Mouse (Mus musculus) heart, embryonic 15.5 days (tissue): ENCODE data around the gene Smpdl3a. TPM values are rescaled to one million over a fixed set of nuclear protein-coding genes. Genes with fewer than 3 reads are reported as not detected.

Experiments used
- ATAC-seq: fragments of 200-750 bp; cut with Nextera tagmentation; replicated peaks from 2 replicates; pipeline ENCODE4 v1.8.0; 2017; ENCODE audit warnings: low read depth, moderate TSS enrichment; ENCODE audit not compliant: insufficient number of reproducible peaks, insufficient read depth, low FRiP score
- H3K27ac ChIP-seq: fragments of 300-500 bp; sonication (generic); 2 replicates; pipeline ENCODE4 v1.5.1; 2015; ENCODE audit warnings: mild to moderate bottlenecking, inconsistent platforms
- H3K27me3 ChIP-seq: fragments of 300-500 bp; sonication (generic); 2 replicates; pipeline ENCODE4 v1.6.1; 2015; ENCODE audit warnings: inconsistent platforms
- H3K36me3 ChIP-seq: fragments of 300-500 bp; sonication (generic); 2 replicates; pipeline ENCODE4 v1.6.1; 2015; ENCODE audit warnings: mild to moderate bottlenecking, inconsistent platforms
- H3K4me1 ChIP-seq: fragments of 300-500 bp; sonication (generic); replicated peaks from 2 replicates; pipeline ENCODE4 v1.6.1; 2015; ENCODE audit warnings: inconsistent platforms
- H3K4me2 ChIP-seq: fragments of 300-500 bp; sonication (generic); 2 replicates; pipeline ENCODE4 v1.6.1; 2015; ENCODE audit warnings: inconsistent platforms, mild to moderate bottlenecking, moderate library complexity
- H3K4me3 ChIP-seq: fragments of 300-500 bp; sonication (generic); 2 replicates; pipeline ENCODE4 v1.5.1; 2015; ENCODE audit warnings: mild to moderate bottlenecking, inconsistent platforms
- H3K9ac ChIP-seq: fragments of 300-500 bp; sonication (generic); 2 replicates; pipeline ENCODE4 v1.6.1; 2015; ENCODE audit warnings: mild to moderate bottlenecking, inconsistent platforms
- H3K9me3 ChIP-seq: fragments of 300-500 bp; sonication (generic); replicated peaks from 2 replicates; pipeline ENCODE4 v1.6.1; 2016; ENCODE audit warnings: inconsistent platforms
- WGBS: fragments of 180-500 bp; shearing (Covaris S2); methylation state at CpG from one replicate; pipeline ENCODE4 v1.1.7; 2015; ENCODE audit warnings: mixed read lengths; 5-methylcytosine and 5-hydroxymethylcytosine counted together
- polyA plus RNA-seq: library from polyadenylated mRNA; unstranded; fragments of >200 nt; fragmentation: Nextera tagmentation; extraction: Ambion mirVana; gene quantifications from 2 replicates; pipeline ENCODE4 v1.2.1, GENCODE M21; 2015

Gene Smpdl3a
- polyA plus RNA-seq, 1 experiment from 2014 or later, result 33.2 TPM

DNA sequence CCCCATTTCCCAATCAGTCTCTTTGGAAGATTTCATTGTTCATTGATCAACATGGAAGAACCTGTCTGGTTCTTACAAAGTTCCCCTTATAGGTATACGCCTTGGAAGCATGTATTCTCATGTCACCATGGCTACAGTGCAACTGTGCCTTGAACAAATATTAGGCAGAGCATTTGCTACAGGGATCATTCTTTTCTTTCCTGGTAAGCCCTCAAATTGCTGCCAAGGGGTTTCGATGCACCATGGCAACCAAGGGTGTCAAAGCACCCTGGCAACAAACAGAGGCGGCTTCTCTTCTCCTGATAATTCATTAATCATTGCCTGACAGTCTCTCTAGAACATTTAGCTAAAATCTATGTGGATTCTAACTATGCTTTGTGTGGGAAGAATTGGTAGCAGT is 28.3 kb downstream of the Smpdl3a start:
- ATAC-seq, result no peak
- no peak overlapping the region for H3K4me3 ChIP-seq
- H3K36me3 ChIP-seq, result no peaks in the 10 kb centered on the region
- H3K9me3 ChIP-seq, result no peaks in the 10 kb centered on the region
- H3K4me2 ChIP-seq, result no peak overlapping the region
- H3K4me1 ChIP-seq, result no peaks in the 10 kb centered on the region
- no peak overlapping the region for H3K9ac ChIP-seq
- 53% methylated on average over 3 of the region's 3 CpGs for WGBS
- H3K27ac ChIP-seq, result no peak overlapping the region
- no peaks in the 10 kb centered on the region for H3K27me3 ChIP-seq

DNA sequence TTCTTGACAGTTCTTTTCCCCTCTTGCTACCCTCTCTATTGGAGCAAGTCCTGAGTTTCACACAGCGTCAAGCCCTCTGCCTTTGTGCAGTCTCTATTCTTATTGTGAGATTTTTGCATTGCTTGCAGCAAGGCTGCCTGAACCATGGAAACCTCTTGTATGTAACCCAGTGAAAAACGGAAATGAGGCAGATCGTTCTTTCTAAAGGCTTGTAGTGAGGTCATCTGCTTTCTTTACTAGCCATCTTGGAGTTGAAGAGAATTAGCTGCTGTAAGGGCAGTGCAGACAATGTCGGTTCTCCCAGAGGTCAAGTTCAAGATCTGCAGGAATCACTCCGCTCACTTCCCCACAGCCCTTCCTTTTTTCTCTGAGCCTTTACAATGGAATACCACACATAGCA is 34.5 kb downstream of the Smpdl3a start:
- whole genome bisulfite sequencing, result 61% methylated on average over 5 of the region's 5 CpGs
- Histone ChIP-seq H3K4me3 (no peak overlapping the region), H3K27me3 (no peaks in the 10 kb centered on the region), H3K4me1 (no peaks in the 10 kb centered on the region), H3K9ac (no peak overlapping the region), H3K27ac (no peak overlapping the region), H3K4me2 (no peak overlapping the region), H3K9me3 (no peaks in the 10 kb centered on the region), H3K36me3 (no peaks in the 10 kb centered on the region)
- no peak for ATAC-seq

DNA sequence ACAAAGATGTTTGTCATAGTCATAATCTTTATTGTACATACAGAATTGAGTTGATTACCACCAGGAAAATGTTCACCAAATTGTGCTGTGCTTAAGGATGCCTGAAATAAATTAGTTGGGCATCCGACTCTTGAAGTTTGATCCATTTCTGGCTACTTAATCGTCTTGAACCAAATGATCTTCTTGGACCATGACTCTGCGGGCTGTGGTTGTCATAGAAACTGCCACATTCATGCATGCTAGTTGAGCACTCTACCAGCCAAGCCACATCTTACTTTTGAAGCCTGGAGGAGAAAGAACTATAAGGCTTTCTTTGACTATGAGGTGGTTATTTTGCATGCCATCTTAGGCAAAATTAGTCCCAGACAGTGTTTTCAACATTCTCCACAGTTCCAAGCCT is 35.5 kb downstream of the Smpdl3a start:
- Histone ChIP-seq H3K36me3 (no peaks in the 10 kb centered on the region), H3K27ac (no peak overlapping the region), H3K9me3 (no peaks in the 10 kb centered on the region), H3K4me3 (no peak overlapping the region), H3K4me1 (no peaks in the 10 kb centered on the region), H3K4me2 (no peak overlapping the region), H3K27me3 (no peaks in the 10 kb centered on the region), H3K9ac (no peak overlapping the region)
- ATAC-seq, result no peak
- 86% methylated on average over 3 of the region's 3 CpGs for WGBS

DNA sequence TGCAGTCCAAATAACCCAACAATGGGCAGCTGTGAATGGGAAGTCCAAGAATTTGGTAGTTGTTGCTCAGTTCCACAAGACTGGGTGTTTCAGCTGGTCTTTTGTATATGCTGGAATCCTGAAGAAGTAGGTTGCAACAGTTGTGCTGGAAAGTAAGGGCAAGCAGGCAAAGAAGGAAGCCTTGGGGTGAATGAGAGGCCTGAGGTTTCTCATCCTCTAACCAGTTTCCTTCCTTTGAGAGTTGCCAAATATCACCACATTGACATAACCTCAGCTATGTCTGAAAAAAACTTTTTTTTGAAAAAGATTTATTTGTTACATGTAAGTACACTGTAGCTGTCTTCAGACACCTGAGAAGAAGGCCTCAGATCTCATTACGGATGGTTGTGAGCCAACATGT is 41.0 kb downstream of the Smpdl3a start:
- WGBS, result 73% methylated on average over 1 of the region's 1 CpGs
- no peak for ATAC-seq

DNA sequence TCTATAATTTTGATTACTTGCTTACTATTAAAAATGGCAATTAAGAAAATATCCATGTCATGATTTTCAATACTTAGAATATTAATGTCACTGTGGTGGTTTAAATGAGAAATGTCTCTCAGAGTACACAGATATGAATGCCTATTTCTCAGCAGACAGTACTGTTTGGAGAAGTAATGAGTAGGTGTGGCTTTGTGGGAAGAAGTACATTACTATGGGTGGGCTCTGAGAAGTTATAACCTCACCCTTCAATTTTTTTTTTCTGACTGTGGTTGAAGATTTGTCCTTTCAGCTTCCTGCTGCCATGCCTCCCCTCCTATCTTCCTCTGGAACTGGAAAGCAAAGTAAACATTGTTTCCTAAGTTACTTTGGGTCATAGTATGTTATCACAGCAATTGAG is 41.8 kb downstream of the Smpdl3a start:
- Histone ChIP-seq H3K9me3 (no peaks in the 10 kb centered on the region), H3K36me3 (no peaks in the 10 kb centered on the region), H3K9ac (no peak overlapping the region), H3K27ac (no peak overlapping the region), H3K4me3 (no peak overlapping the region), H3K4me1 (no peaks in the 10 kb centered on the region), H3K27me3 (no peaks in the 10 kb centered on the region), H3K4me2 (no peak overlapping the region)
- ATAC-seq, result no peak

More for the DNA sequence above, 41.0 kb downstream of the Smpdl3a start:
- H3K36me3 ChIP-seq, result no peaks in the 10 kb centered on the region
- H3K27me3 ChIP-seq, result no peaks in the 10 kb centered on the region
- no peak overlapping the region for H3K9ac ChIP-seq
- H3K4me1 ChIP-seq, result no peaks in the 10 kb centered on the region
- H3K4me2 ChIP-seq, result no peak overlapping the region
- no peaks in the 10 kb centered on the region for H3K9me3 ChIP-seq
- no peak overlapping the region for H3K4me3 ChIP-seq
- no peak overlapping the region for H3K27ac ChIP-seq

DNA sequence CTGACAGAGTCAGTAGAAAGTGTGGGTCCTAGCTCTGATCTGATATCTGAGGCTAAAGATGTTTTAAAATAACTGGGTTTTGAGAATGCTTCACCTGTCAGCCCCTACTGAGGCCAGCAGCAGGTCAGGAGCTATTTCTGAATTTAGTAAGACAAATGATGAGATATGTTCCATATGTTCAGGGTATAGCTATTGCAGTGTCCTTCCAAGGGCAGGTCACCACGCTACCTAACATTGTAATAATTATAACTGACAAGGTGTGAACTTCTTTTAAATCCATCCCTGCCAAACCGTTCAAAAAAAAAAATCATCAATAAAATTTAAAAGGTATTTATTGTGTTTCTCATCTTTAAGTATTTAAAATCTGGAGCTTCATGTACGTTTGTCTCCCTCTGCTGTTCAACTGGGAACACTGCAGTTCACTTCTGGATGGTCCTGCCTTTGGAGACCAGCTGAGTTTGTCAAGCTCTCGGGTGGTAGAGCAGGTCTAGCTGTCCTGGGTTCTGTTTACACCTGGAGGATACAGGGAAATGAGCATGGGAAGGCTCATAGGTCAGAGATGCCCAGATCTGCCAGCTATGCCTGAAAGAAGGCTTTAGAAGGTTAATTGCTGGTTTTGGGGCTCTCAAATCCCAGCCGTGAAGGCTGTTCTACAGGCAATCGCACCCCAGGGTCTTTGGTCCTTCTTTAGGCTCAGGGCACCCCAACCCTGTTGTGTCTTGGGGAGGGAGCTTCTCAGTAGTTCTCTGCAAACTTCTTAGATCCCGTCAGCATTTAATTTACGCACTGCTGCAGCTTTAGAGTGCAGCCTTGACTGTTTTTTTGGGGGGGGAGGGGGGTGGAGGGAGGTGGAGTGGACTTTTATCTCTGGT is 47.7 kb downstream of the Smpdl3a start:
- ATAC-seq, result no peak
- no peaks in the 10 kb centered on the region for H3K36me3 ChIP-seq
- no peaks in the 10 kb centered on the region for H3K4me1 ChIP-seq
- no peak overlapping the region for H3K9ac ChIP-seq
- no peak overlapping the region for H3K4me3 ChIP-seq
- H3K4me2 ChIP-seq, result no peak overlapping the region
- H3K27ac ChIP-seq, result no peak overlapping the region
- 42% methylated on average over 8 of the region's 8 CpGs for WGBS
- no peaks in the 10 kb centered on the region for H3K9me3 ChIP-seq
- H3K27me3 ChIP-seq, result peaks cover 3% of the 10 kb centered on the region; the same call in 1 of the 2 replicates

DNA sequence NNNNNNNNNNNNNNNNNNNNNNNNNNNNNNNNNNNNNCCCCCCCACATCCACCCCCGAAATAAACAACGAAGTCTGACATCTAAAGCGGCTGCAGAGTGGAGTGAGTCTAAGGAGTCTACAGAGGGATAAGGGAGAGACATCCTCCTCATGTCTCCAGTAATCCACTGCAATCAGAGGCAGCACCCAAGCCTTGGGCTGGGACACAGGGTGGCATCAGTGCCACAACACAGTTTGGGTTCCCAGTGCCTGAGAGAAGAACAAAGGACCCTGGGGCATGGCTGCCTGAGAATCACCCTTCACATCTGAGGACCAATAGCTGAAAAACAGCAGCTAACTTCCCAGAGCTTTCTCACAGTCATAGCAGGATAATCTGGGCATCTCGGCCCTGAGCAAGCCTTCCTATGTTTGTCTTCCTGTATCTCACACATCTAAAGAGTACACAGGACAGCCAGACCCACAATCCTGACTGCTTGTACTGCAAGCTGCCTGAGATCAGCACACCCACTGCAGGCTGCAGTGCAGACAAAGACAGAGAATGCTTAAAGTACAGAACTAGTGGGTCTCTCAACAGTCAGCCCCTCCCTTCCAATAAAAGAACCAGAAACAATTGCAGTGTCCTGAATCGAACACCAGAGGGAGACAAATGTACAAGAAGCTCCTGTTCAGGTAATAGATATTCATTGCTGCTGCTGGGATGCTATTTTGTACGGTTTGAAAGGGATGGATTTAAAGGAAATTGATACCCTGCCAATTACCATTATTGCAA is 54.0 kb downstream of the Smpdl3a start:
- Histone ChIP-seq H3K36me3 (no peaks in the 10 kb centered on the region), H3K4me3 (no peak overlapping the region), H3K9ac (no peak overlapping the region), H3K27ac (no peak overlapping the region), H3K9me3 (no peaks in the 10 kb centered on the region), H3K4me2 (no peak overlapping the region), H3K4me1 (no peaks in the 10 kb centered on the region), H3K27me3 (0 out of 2 replicates have a peak, but pooled peaks cover 3% of the 10 kb centered on the region)
- ATAC-seq, result no peak
- 44% methylated on average over 5 of the region's 6 CpGs for WGBS

Other genes with a start within 250 kb of the Smpdl3a start
- 2.5 and 3.8 TPM in 2 replicates for gene Pkib, start 162.4 kb upstream of the Smpdl3a start, polyA plus RNA-seq
- 13.0 and 14.6 TPM in 2 replicates for gene Fabp7, start 9.5 kb upstream of the Smpdl3a start, polyA plus RNA-seq